Mouse (Mus musculus) hindbrain, embryonic 11.5 days (tissue): ENCODE results near the gene H2al1b. TPM values are rescaled to one million over a fixed set of nuclear protein-coding genes. Genes with fewer than 3 reads are reported as not detected.
"Not testable (repeated sequence)": the region's sequence is repeated elsewhere in the genome, so short reads cannot be mapped to it uniquely, and the experiment has no call there.

Experiments used
- ATAC-seq: fragments of 200-750 bp; cut with Nextera tagmentation; 2 replicates; pipeline ENCODE4 v1.8.0; 2017; ENCODE audit warnings: mild to moderate bottlenecking, moderate TSS enrichment, moderate library complexity; ENCODE audit not compliant: low FRiP score
- DNase-seq: peaks from one replicate; pipeline ENCODE4 v3.0.0-alpha.2; 2015; ENCODE audit warnings: low spot score
- H3K27ac ChIP-seq: fragments of 300-500 bp; sonication (generic); 2 replicates; pipeline ENCODE4 v1.5.1; 2014; ENCODE audit warnings: mild to moderate bottlenecking, low read depth, low read length
- H3K27me3 ChIP-seq: fragments of 300-500 bp; sonication (generic); 2 replicates; pipeline ENCODE4 v1.6.1; 2014; ENCODE audit warnings: mild to moderate bottlenecking, low read length, moderate library complexity, mixed read lengths; ENCODE audit not compliant: control insufficient read depth, insufficient read depth
- H3K36me3 ChIP-seq: fragments of 300-500 bp; sonication (generic); 2 replicates; pipeline ENCODE4 v1.6.1; 2014; ENCODE audit warnings: mild to moderate bottlenecking, low read length, moderate library complexity, mixed read lengths; ENCODE audit not compliant: control insufficient read depth, insufficient read depth
- H3K4me1 ChIP-seq: fragments of 300-500 bp; sonication (generic); replicated peaks from 2 replicates; pipeline ENCODE4 v1.6.1; 2014; ENCODE audit warnings: low read length, mixed read lengths; ENCODE audit not compliant: control insufficient read depth, insufficient read depth
- H3K4me2 ChIP-seq: fragments of 300-500 bp; sonication (generic); replicated peaks from 2 replicates; pipeline ENCODE4 v1.6.1; 2014; ENCODE audit warnings: mild to moderate bottlenecking, low read depth, low read length
- H3K4me3 ChIP-seq: fragments of 300-500 bp; sonication (generic); 2 replicates; pipeline ENCODE4 v1.5.1; 2014; ENCODE audit warnings: low read depth, low read length
- H3K9ac ChIP-seq: fragments of 300-500 bp; sonication (generic); 2 replicates; pipeline ENCODE4 v1.6.1; 2014; ENCODE audit warnings: low read depth, low read length
- H3K9me3 ChIP-seq: fragments of 300-500 bp; sonication (generic); 2 replicates; pipeline ENCODE4 v1.6.1; 2016; ENCODE audit warnings: low read length; ENCODE audit not compliant: control insufficient read depth
- WGBS: fragments of 180-500 bp; shearing (Covaris S2); extraction: QIAGEN DNeasy Blood & Tissue Kit; methylation state at CpG from one replicate; pipeline ENCODE4 v1.1.7; 2014; 5-methylcytosine and 5-hydroxymethylcytosine counted together
- polyA plus RNA-seq: library from polyadenylated mRNA; unstranded; fragments of >200 nt; fragmentation: Nextera tagmentation; extraction: Ambion mirVana; gene quantifications from 2 replicates; pipeline ENCODE4 v1.2.1, GENCODE M21; 2014

H2al1b gene
- not detected in 2 replicates for polyA plus RNA-seq

DNA sequence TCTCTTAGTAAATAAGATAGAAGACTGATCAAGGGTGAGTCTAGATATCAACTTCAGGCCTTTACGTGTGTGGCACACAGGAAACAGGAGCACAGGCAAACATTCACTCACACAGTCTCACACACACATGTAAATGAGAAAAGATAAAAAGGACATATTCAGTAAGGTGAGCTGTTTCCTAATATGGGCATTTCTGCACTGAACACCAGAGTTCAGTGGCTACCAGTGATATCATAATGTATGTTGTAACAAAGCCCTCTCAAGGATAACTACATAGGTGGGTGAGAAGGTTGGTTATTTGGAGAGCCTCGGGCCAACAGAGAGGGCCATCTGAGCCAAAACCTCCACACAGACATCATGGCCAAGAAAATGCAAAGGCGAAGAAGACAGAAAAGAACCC, at the start of gene H2al1b:
TSS of gene H2al1b (plus strand) at position 301 of the 400 bp plus-strand sequence.
- H3K27me3 ChIP-seq, H3K4me3 ChIP-seq, DNase-seq, H3K9ac ChIP-seq, H3K4me2 ChIP-seq, H3K9me3 ChIP-seq, H3K4me1 ChIP-seq, H3K27ac ChIP-seq, ATAC-seq, H3K36me3 ChIP-seq: not testable (repeated sequence)
- WGBS: 87% methylated on average over 1 of the region's 3 CpGs

DNA sequence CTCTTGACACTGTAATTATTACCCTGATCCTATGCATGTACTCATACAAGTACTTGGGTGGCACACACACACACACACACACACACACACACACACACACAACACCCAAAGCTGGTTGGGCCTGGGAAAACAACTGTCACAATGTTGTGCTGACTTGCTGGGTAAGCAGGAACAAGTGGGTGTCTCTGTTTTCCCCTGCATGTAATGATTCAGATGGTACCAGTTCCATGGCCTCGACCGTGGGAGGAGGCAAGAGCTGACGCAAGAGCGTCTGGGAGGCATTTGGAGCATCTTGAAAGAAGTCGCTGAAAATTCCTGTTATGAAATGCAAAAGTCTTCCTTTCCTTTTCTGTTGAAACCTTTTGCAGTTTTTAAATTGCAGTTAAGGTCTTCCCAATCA, 48.2 kb upstream of the H2al1b start:
- H3K36me3 ChIP-seq: no peaks in the 10 kb centered on the region
- no peak overlapping the region for H3K27ac ChIP-seq
- ATAC-seq: no peak
- 84% methylated on average over 5 of the region's 5 CpGs for WGBS
- H3K4me2 ChIP-seq: no peak overlapping the region
- no peak overlapping the region for H3K9ac ChIP-seq
- no peak for DNase-seq
- 0 out of 2 replicates have a peak, but pooled peaks cover 2% of the 10 kb centered on the region for H3K27me3 ChIP-seq
- no peak overlapping the region for H3K4me3 ChIP-seq
- H3K4me1 ChIP-seq: no peaks in the 10 kb centered on the region
- H3K9me3 ChIP-seq: no peaks in the 10 kb centered on the region

DNA sequence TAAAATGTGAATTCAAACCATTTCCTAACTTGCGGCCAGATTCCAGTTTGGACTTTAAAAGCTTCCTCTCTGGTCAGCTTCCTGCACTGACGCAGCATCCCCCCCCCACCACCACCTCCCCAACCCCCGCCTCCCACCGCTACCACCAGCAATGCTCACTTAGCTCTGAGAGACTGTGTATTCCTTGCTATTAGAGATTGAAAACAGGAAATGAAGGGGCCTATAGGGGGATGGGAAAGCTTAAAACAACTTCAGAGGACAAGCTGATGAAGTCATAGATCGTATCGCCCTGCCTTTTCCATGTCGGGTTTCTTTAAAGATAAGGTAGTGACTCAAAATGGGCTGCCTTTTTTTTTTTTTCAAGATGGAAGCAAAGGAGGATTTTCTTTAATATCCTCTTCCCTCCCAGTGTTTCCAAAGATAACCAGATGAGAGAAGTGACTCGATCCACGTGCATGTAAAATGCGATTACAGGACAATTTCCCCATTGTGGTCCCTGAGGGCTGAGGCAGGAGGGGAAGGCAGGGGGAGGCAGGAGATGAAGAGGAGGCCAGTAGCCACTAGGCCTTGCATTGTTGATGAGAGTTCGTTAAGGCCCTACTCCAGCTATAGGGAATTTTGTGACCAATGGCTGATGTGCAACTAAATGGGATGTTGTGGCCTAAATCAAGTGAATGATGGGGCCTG, 47.6 kb upstream of the H2al1b start:
- Histone ChIP-seq H3K27me3 (0 out of 2 replicates have a peak, but pooled peaks cover 2% of the 10 kb centered on the region), H3K9me3 (no peaks in the 10 kb centered on the region), H3K9ac (no peak overlapping the region), H3K4me1 (no peaks in the 10 kb centered on the region), H3K36me3 (no peaks in the 10 kb centered on the region), H3K4me3 (no peak overlapping the region), H3K27ac (no peak overlapping the region), H3K4me2 (no peak overlapping the region)
- DNase-seq (no peak), ATAC-seq (no peak)
- WGBS: 64% methylated on average over 11 of the region's 11 CpGs

- no peaks in the 10 kb centered on the region for H3K9me3 ChIP-seq
- no peaks in the 10 kb centered on the region for H3K36me3 ChIP-seq
- no peak overlapping the region for H3K9ac ChIP-seq
- no peak overlapping the region for H3K4me2 ChIP-seq
- DNase-seq (no peak), ATAC-seq (no peak)
- 0 out of 2 replicates have a peak, but pooled peaks cover 2% of the 10 kb centered on the region for H3K27me3 ChIP-seq
- H3K4me1 ChIP-seq: no peaks in the 10 kb centered on the region
- WGBS: 63% methylated on average over 8 of the region's 8 CpGs
- no peak overlapping the region for H3K27ac ChIP-seq
- no peak overlapping the region for H3K4me3 ChIP-seq
These were observed 46.5 kb upstream of the H2al1b start for GRCm38 (mm10) chrX:11255564-11256360.

GRCm38 (mm10) chrX:11264918-11265317, 37.3 kb upstream of the H2al1b start:
- no peak overlapping the region for H3K9ac ChIP-seq
- WGBS: 78% methylated on average over 8 of the region's 8 CpGs
- no peaks in the 10 kb centered on the region for H3K9me3 ChIP-seq
- H3K4me2 ChIP-seq: no peak overlapping the region
- H3K27ac ChIP-seq: no peak overlapping the region
- ATAC-seq (no peak), DNase-seq (no peak)
- H3K27me3 ChIP-seq: no peaks in the 10 kb centered on the region
- H3K4me3 ChIP-seq: no peak overlapping the region
- H3K36me3 ChIP-seq: no peaks in the 10 kb centered on the region
- H3K4me1 ChIP-seq: no peaks in the 10 kb centered on the region

- no peaks in the 10 kb centered on the region for H3K36me3 ChIP-seq
- no peak overlapping the region for H3K4me3 ChIP-seq
- no peaks in the 10 kb centered on the region for H3K27me3 ChIP-seq
- no peaks in the 10 kb centered on the region for H3K4me1 ChIP-seq
- no peaks in the 10 kb centered on the region for H3K9me3 ChIP-seq
- H3K4me2 ChIP-seq: no peak overlapping the region
- no peak for ATAC-seq
- no peak for DNase-seq
- no peak overlapping the region for H3K27ac ChIP-seq
- 74% methylated on average over 7 of the region's 7 CpGs for WGBS
- H3K9ac ChIP-seq: no peak overlapping the region
These were observed 34.4 kb upstream of the H2al1b start for GRCm38 (mm10) chrX:11267791-11268190.

GRCm38 (mm10) chrX:11269074-11269473, 33.2 kb upstream of the H2al1b start:
- ATAC-seq (no peak), DNase-seq (no peak)
- Histone ChIP-seq H3K27me3 (no peaks in the 10 kb centered on the region), H3K4me3 (no peak overlapping the region), H3K36me3 (no peaks in the 10 kb centered on the region), H3K9ac (no peak overlapping the region), H3K9me3 (no peaks in the 10 kb centered on the region), H3K27ac (no peak overlapping the region), H3K4me2 (no peak overlapping the region), H3K4me1 (no peaks in the 10 kb centered on the region)
- WGBS: 91% methylated on average over 3 of the region's 3 CpGs

DNA sequence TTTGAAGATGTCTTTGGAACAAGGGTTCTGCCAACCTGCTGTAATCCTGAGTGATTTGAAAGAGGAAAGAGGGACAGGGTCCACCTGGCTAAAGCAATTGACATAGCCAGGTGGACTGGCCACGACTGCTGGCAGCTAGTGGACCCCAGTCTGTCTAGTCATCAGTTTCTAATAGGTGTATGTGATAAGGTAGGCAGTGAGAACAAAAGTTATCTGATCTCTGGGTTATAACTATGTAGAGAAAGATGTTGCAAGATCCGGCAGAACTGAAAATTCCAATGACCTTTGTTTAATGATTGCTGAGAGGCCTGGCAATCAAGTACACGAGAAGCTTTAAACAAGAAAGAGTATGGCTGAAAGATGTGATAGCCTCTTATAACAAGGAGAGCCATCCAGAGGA, 29.0 kb upstream of the H2al1b start:
- DNase-seq: no peak
- H3K27me3 ChIP-seq: no peaks in the 10 kb centered on the region
- no peak overlapping the region for H3K4me3 ChIP-seq
- no peak overlapping the region for H3K4me2 ChIP-seq
- no peaks in the 10 kb centered on the region for H3K9me3 ChIP-seq
- H3K4me1 ChIP-seq: no peaks in the 10 kb centered on the region
- ATAC-seq: no peak
- 72% methylated on average over 3 of the region's 3 CpGs for WGBS
- no peaks in the 10 kb centered on the region for H3K36me3 ChIP-seq
- H3K27ac ChIP-seq: no peak overlapping the region
- no peak overlapping the region for H3K9ac ChIP-seq

DNA sequence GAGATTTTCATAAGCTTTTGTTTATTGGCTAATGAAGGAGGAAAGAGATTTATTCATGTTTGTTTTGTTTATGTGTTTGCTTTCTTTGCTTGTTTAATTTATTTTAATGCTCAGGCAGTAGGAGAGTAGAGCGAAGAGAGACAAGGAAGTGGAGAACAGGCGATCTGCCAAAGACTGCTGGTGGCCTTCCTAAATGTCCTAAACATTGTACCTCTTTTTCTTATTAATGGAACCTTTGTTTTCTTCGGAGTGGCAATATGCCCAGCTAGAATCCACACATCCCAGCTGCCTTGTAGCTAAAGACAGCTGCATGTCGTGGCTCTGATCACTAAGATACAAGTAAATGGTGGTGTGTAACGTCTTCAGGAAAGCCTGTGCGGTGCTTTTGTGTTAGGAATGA, 25.1 kb upstream of the H2al1b start:
- no peaks in the 10 kb centered on the region for H3K4me1 ChIP-seq
- no peaks in the 10 kb centered on the region for H3K27me3 ChIP-seq
- H3K4me3 ChIP-seq: no peak overlapping the region
- no peak overlapping the region for H3K27ac ChIP-seq
- no peak overlapping the region for H3K9ac ChIP-seq
- WGBS: 81% methylated on average over 6 of the region's 6 CpGs
- no peaks in the 10 kb centered on the region for H3K9me3 ChIP-seq
- no peak overlapping the region for H3K4me2 ChIP-seq
- H3K36me3 ChIP-seq: no peaks in the 10 kb centered on the region
- ATAC-seq: no peak
- no peak for DNase-seq
